Mouse (Mus musculus): ENCODE measurements at regions not wholly inside any gene's neighbourhood (a gene's known extent, or its start where the extent isn't known, plus 50 kb on each side); places are given as distances from the start of the nearest gene placed in this dataset.

DNA sequence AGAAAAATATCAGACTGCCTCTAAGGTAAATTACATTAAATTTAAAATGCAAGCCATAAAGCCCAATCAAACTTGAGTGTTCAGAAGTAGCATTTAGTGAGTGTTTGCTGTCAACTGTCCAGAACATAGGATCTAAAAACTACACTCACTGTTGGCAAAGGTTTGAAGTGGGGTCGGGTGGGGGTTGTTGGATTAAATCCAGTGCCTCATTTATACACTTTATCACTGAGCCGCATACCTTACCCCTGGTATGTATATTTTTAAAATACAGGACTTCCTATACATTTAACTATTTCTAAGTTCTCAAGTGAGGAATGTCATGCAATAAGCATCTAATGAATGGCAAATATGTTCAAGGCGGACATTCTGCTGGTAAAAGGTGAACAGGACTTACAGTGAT, 78.6 kb upstream of the Otogl start:
- no peaks in the 10 kb centered on the region for H3K79me2 ChIP-seq (ENCODE audit: control insufficient read depth, insufficient read depth, low read length)
- no peak for TF ChIP-seq CTCF (IDR thresholded peaks at IDR 0.05; ENCODE audit: low read depth, low read length)
- no peak for TF ChIP-seq POLR2A (IDR thresholded peaks at IDR 0.05; ENCODE audit: extremely low read depth, insufficient read depth, low read length)

DNA sequence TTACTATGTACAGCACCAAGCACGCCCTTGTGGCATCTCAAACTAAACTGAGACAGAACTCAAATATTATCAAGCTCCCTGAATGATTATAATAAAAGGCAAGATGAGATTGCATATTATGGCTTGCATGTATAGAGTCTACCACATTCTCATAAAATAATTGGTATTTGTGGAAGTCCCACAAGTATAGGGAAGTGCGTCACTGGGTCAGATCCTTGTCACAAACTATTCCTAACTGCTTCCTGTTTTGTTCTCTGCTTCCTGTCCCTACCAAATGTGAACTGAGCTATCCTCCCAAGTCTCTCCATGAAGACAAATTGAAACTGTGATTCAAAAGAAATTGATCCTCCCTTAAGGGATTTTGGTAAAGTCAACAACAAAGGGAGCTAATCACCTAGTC, 78.0 kb upstream of the Otogl start:
- TF ChIP-seq CTCF (IDR thresholded peaks at IDR 0.05; ENCODE audit: low read depth, low read length) = no peak
- TF ChIP-seq POLR2A (IDR thresholded peaks at IDR 0.05; ENCODE audit: extremely low read depth, insufficient read depth, low read length) = no peak
- H3K27me3 ChIP-seq (ENCODE audit: control insufficient read depth, insufficient read depth, low read length) = no peaks in the 10 kb centered on the region
- no peaks in the 10 kb centered on the region for H3K4me1 ChIP-seq (ENCODE audit: control insufficient read depth, insufficient read depth, low read length)
- 84% methylated on average over 2 of the region's 2 CpGs for WGBS
- no peak for DNase-seq (ENCODE audit: extremely low read depth, low read depth, low spot score)
- no peaks in the 10 kb centered on the region for H3K79me2 ChIP-seq (ENCODE audit: control insufficient read depth, insufficient read depth, low read length)
- no peak overlapping the region for H3K9ac ChIP-seq (ENCODE audit: low read depth, low read length)
- no peak overlapping the region for H3K4me3 ChIP-seq (ENCODE audit: insufficient read depth, low read depth, low read length)
- no peaks in the 10 kb centered on the region for H3K36me3 ChIP-seq (ENCODE audit: control insufficient read depth, insufficient read depth, low read length)
- H3K27ac ChIP-seq (replicated peaks; ENCODE audit: insufficient read depth, low read depth, low read length) = no peak overlapping the region

More for the DNA sequence above, 78.6 kb upstream of the Otogl start:
- Histone ChIP-seq H3K9ac (ENCODE audit: low read depth, low read length) (no peak overlapping the region), H3K4me3 (ENCODE audit: insufficient read depth, low read depth, low read length) (no peak overlapping the region), H3K27me3 (ENCODE audit: control insufficient read depth, insufficient read depth, low read length) (no peaks in the 10 kb centered on the region), H3K4me1 (ENCODE audit: control insufficient read depth, insufficient read depth, low read length) (no peaks in the 10 kb centered on the region), H3K27ac (replicated peaks; ENCODE audit: insufficient read depth, low read depth, low read length) (no peak overlapping the region), H3K36me3 (ENCODE audit: control insufficient read depth, insufficient read depth, low read length) (no peaks in the 10 kb centered on the region)
- DNase-seq (ENCODE audit: extremely low read depth, low read depth, low spot score) = no peak
- 90% methylated on average over 3 of the region's 3 CpGs for WGBS

DNA sequence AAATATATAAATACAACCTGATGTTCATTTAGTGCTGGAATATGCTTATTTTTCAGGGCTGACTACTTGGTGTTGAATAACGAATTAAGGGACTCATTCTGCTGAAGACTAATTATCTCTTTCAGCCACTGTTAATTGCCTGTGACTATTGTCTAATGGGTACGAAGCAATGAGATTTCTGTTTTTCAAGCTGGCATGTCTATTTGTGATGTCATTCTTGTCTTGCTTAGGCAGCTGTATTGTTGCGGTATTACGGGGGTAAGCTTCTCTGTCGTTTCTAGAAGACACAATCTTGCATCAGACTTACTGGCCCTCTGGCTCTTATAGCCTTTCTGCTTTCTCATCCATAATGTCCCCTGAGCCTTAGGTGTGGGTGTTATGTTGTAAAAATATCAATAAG, 70.7 kb upstream of the Otogl start:
- Histone ChIP-seq H3K4me1 (ENCODE audit: control insufficient read depth, insufficient read depth, low read length) (no peaks in the 10 kb centered on the region), H3K27ac (replicated peaks; ENCODE audit: insufficient read depth, low read depth, low read length) (no peak overlapping the region), H3K79me2 (ENCODE audit: control insufficient read depth, insufficient read depth, low read length) (no peaks in the 10 kb centered on the region), H3K27me3 (ENCODE audit: control insufficient read depth, insufficient read depth, low read length) (no peaks in the 10 kb centered on the region), H3K9ac (ENCODE audit: low read depth, low read length) (no peak overlapping the region), H3K4me3 (ENCODE audit: insufficient read depth, low read depth, low read length) (no peak overlapping the region), H3K36me3 (ENCODE audit: control insufficient read depth, insufficient read depth, low read length) (no peaks in the 10 kb centered on the region)
- 92% methylated on average over 5 of the region's 5 CpGs for WGBS
- no peak for TF ChIP-seq CTCF (IDR thresholded peaks at IDR 0.05; ENCODE audit: low read depth, low read length)
- no peak for TF ChIP-seq POLR2A (IDR thresholded peaks at IDR 0.05; ENCODE audit: extremely low read depth, insufficient read depth, low read length)
- DNase-seq (ENCODE audit: extremely low read depth, low read depth, low spot score) = no peak

DNA sequence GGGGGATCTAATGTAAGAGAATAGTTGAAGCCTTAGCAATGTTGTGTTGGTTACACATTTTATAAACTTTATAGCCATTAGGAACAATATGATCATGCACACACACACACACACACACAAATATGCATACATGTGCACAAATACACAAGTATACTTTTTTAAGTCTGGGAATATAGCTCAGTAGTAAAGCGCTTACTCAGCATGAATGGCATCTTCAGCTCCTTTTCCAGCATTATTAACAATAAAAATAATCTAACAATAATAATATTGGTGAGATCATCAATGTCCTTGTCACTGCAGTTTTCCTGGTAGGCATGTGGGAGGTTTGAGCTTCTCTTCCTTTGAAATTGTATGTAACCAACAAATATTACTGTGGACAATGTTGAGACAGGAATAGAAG, 70.1 kb upstream of the Otogl start:
- H3K9ac ChIP-seq (ENCODE audit: low read depth, low read length) = no peak overlapping the region
- TF ChIP-seq CTCF (IDR thresholded peaks at IDR 0.05; ENCODE audit: low read depth, low read length) (no peak), POLR2A (IDR thresholded peaks at IDR 0.05; ENCODE audit: extremely low read depth, insufficient read depth, low read length) (no peak)
- H3K36me3 ChIP-seq (ENCODE audit: control insufficient read depth, insufficient read depth, low read length) = no peaks in the 10 kb centered on the region
- no peaks in the 10 kb centered on the region for H3K27me3 ChIP-seq (ENCODE audit: control insufficient read depth, insufficient read depth, low read length)
- DNase-seq (ENCODE audit: extremely low read depth, low read depth, low spot score) = no peak
- no peaks in the 10 kb centered on the region for H3K79me2 ChIP-seq (ENCODE audit: control insufficient read depth, insufficient read depth, low read length)
- no peak overlapping the region for H3K27ac ChIP-seq (replicated peaks; ENCODE audit: insufficient read depth, low read depth, low read length)
- no peaks in the 10 kb centered on the region for H3K4me1 ChIP-seq (ENCODE audit: control insufficient read depth, insufficient read depth, low read length)
- 98% methylated on average over 1 of the region's 1 CpGs for WGBS
- no peak overlapping the region for H3K4me3 ChIP-seq (ENCODE audit: insufficient read depth, low read depth, low read length)

DNA sequence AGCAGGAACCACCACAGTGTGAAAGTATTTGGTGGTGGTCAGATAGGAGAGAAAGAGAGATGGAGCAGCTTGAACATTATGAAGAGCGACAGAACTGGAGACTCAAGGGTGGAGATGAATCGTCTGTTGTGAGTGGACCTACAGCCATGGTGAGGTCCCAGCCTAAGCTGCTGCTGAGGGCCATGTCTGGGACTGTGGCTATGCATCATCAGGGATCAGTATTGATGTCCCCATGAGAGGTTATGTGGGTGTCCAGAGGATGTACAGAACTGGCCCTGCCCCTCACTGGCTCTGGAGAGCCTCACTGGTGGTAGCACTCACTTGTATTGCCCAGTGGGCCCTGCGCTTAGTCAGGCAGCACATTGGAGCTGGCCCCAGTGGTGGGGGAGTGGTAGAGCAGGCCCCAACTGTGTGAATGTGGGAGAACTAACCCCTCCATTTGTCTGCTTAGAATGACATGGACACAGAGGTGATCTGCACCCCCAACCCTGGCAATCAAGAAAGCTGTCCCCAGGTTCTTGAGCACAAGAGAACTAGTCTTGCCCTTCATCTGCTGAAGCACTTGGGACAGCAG, 64.5 kb upstream of the Otogl start:
- Histone ChIP-seq H3K9ac (ENCODE audit: low read depth, low read length) (no peak overlapping the region), H3K79me2 (ENCODE audit: control insufficient read depth, insufficient read depth, low read length) (no peaks in the 10 kb centered on the region), H3K4me1 (ENCODE audit: control insufficient read depth, insufficient read depth, low read length) (no peaks in the 10 kb centered on the region), H3K36me3 (ENCODE audit: control insufficient read depth, insufficient read depth, low read length) (no peaks in the 10 kb centered on the region), H3K27me3 (ENCODE audit: control insufficient read depth, insufficient read depth, low read length) (no peaks in the 10 kb centered on the region), H3K27ac (replicated peaks; ENCODE audit: insufficient read depth, low read depth, low read length) (no peak overlapping the region), H3K4me3 (ENCODE audit: insufficient read depth, low read depth, low read length) (no peak overlapping the region)
- WGBS = 98% methylated on average over 3 of the region's 3 CpGs
- TF ChIP-seq POLR2A (IDR thresholded peaks at IDR 0.05; ENCODE audit: extremely low read depth, insufficient read depth, low read length) = no peak
- no peak for TF ChIP-seq CTCF (IDR thresholded peaks at IDR 0.05; ENCODE audit: low read depth, low read length)
- no peak for DNase-seq (ENCODE audit: extremely low read depth, low read depth, low spot score)

DNA sequence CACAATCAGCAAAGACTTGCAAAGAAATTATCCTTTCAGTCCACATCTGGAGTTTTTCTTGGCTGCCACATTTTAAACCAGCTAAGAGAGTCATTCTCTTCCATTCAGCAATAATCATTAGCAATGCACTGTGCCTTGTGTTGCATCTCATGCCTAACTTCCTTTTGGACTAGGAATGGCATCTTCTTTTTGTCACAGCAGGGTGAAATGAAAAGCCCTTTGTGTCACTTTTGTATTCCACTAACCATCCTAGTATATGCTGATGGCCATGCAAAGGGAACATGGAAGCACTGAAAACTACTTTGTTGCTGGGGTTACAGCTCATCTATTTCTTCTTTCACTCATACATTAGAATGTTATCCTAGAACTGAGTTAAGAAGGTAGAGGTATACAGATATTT, 59.8 kb upstream of the Otogl start:
- no peak overlapping the region for H3K9ac ChIP-seq (ENCODE audit: low read depth, low read length)
- H3K4me3 ChIP-seq (ENCODE audit: insufficient read depth, low read depth, low read length) = no peak overlapping the region
- no peaks in the 10 kb centered on the region for H3K4me1 ChIP-seq (ENCODE audit: control insufficient read depth, insufficient read depth, low read length)
- H3K36me3 ChIP-seq (ENCODE audit: control insufficient read depth, insufficient read depth, low read length) = no peaks in the 10 kb centered on the region
- no peaks in the 10 kb centered on the region for H3K27me3 ChIP-seq (ENCODE audit: control insufficient read depth, insufficient read depth, low read length)
- no peaks in the 10 kb centered on the region for H3K79me2 ChIP-seq (ENCODE audit: control insufficient read depth, insufficient read depth, low read length)
- DNase-seq (ENCODE audit: extremely low read depth, low read depth, low spot score) = no peak
- H3K27ac ChIP-seq (replicated peaks; ENCODE audit: insufficient read depth, low read depth, low read length) = no peak overlapping the region
- TF ChIP-seq CTCF (IDR thresholded peaks at IDR 0.05; ENCODE audit: low read depth, low read length) = no peak
- no peak for TF ChIP-seq POLR2A (IDR thresholded peaks at IDR 0.05; ENCODE audit: extremely low read depth, insufficient read depth, low read length)

Measured in liver, adult 2 months (tissue).